Mouse (Mus musculus): ENCODE results near the gene Gm6904. TPM values are rescaled to one million over a fixed set of nuclear protein-coding genes. Genes with fewer than 3 reads are reported as not detected.

Gm6904 gene
- total RNA-seq, 2 experiments from 2014 or later = 0.51 TPM; not detected in 1

Other genes with a start within 250 kb of the Gm6904 start
- gene 1700129C05Rik, start 117.3 kb downstream of the Gm6904 start, total RNA-seq (2015; ENCODE audit: low replicate concordance) = not detected in 2 replicates
- 1.8 TPM in 1 of 2 replicates, not detected in the other for gene 1700129C05Rik, start 117.3 kb downstream of the Gm6904 start, total RNA-seq (2017; ENCODE audit: low replicate concordance)
- not detected in 2 replicates for gene Gm5142, start 81.5 kb downstream of the Gm6904 start, total RNA-seq (2015; ENCODE audit: low replicate concordance)
- not detected in 2 replicates for gene Gm5142, start 81.5 kb downstream of the Gm6904 start, total RNA-seq (2017; ENCODE audit: low replicate concordance)
- gene Rcbtb1, start 59.0 kb downstream of the Gm6904 start, total RNA-seq (2015; ENCODE audit: low replicate concordance) = 1.9 and 7.9 TPM in 2 replicates
- gene Rcbtb1, start 59.0 kb downstream of the Gm6904 start, total RNA-seq (2017; ENCODE audit: low replicate concordance) = 7.8 and 9.3 TPM in 2 replicates
- gene Phf11a, start 37.3 kb upstream of the Gm6904 start, total RNA-seq (2015; ENCODE audit: low replicate concordance) = 0.38 TPM in 1 of 2 replicates, not detected in the other
- gene Phf11a, start 37.3 kb upstream of the Gm6904 start, total RNA-seq (2017; ENCODE audit: low replicate concordance) = 1.4 TPM in 1 of 2 replicates, not detected in the other
- 0.96 and 1.7 TPM in 2 replicates for gene Phf11b, start 81.1 kb upstream of the Gm6904 start, total RNA-seq (2015; ENCODE audit: low replicate concordance)
- gene Phf11b, start 81.1 kb upstream of the Gm6904 start, total RNA-seq (2017; ENCODE audit: low replicate concordance) = 2.3 and 3.9 TPM in 2 replicates
- gene Phf11d, start 105.3 kb upstream of the Gm6904 start, total RNA-seq (2015; ENCODE audit: low replicate concordance) = 0.84 and 4.2 TPM in 2 replicates
- 0.42 and 0.85 TPM in 2 replicates for gene Phf11d, start 105.3 kb upstream of the Gm6904 start, total RNA-seq (2017; ENCODE audit: low replicate concordance)
- 0.96 and 1.3 TPM in 2 replicates for gene Phf11c, start 135.2 kb upstream of the Gm6904 start, total RNA-seq (2015; ENCODE audit: low replicate concordance)
- 1.4 and 2.2 TPM in 2 replicates for gene Phf11c, start 135.2 kb upstream of the Gm6904 start, total RNA-seq (2017; ENCODE audit: low replicate concordance)
- 10.9 and 16.9 TPM in 2 replicates for gene Setdb2, start 180.7 kb upstream of the Gm6904 start, total RNA-seq (2015; ENCODE audit: low replicate concordance)
- gene Setdb2, start 180.7 kb upstream of the Gm6904 start, total RNA-seq (2017; ENCODE audit: low replicate concordance) = 12.7 and 13.6 TPM in 2 replicates
- 9.6 and 12.1 TPM in 2 replicates for gene Cab39l, start 180.8 kb upstream of the Gm6904 start, total RNA-seq (2015; ENCODE audit: low replicate concordance)
- gene Cab39l, start 180.8 kb upstream of the Gm6904 start, total RNA-seq (2017; ENCODE audit: low replicate concordance) = 10.8 and 12.4 TPM in 2 replicates